Mouse (Mus musculus): ENCODE measurements around the gene Capn13.
"Not testable (repeated sequence)": the region's sequence is repeated elsewhere in the genome, so short reads cannot be mapped to it uniquely, and the experiment has no call there.

The Capn13 gene

GRCm38 (mm10) chr17:73277770-73278169 is 122.9 kb downstream of the Capn13 start:
- peak; percentile 13 for DNase-seq (ENCODE audit: low read depth, low spot score)

- DNase-seq (ENCODE audit: low read depth, low spot score) = no peak
Observed at GRCm38 (mm10) chr17:73275066-73275465, 125.6 kb downstream of the Capn13 start.

- DNase-seq (ENCODE audit: low read depth, low spot score) = no peak
Observed at GRCm38 (mm10) chr17:73273809-73274208, 126.9 kb downstream of the Capn13 start.

- no peak for DNase-seq (ENCODE audit: low read depth, low spot score)
Observed at GRCm38 (mm10) chr17:73271797-73272600, 128.7 kb downstream of the Capn13 start.

- no peak for DNase-seq (ENCODE audit: low read depth, low spot score)
Observed at GRCm38 (mm10) chr17:73270871-73271796, 129.5 kb downstream of the Capn13 start.

GRCm38 (mm10) chr17:73263077-73263501 is 137.6 kb downstream of the Capn13 start:
- peak; percentile 93 for DNase-seq (ENCODE audit: low read depth, low spot score)

- peak; percentile 34 for DNase-seq (ENCODE audit: low read depth, low spot score)
Observed at GRCm38 (mm10) chr17:73262558-73262957, 138.1 kb downstream of the Capn13 start.

- not testable (repeated sequence) for DNase-seq (ENCODE audit: low read depth, low spot score)
Observed at GRCm38 (mm10) chr17:73259258-73259657, 141.4 kb downstream of the Capn13 start.

GRCm38 (mm10) chr17:73258620-73259019 is 142.0 kb downstream of the Capn13 start:
- DNase-seq (ENCODE audit: low read depth, low spot score) = peak; percentile 17
